Mouse (Mus musculus) heart, embryonic 13.5 days (tissue): ENCODE results near the gene Acox2. TPM values are rescaled to one million over a fixed set of nuclear protein-coding genes. Genes with fewer than 3 reads are reported as not detected.
A peak's percentile ranks its signal among the peaks of the same experiment; 100 is the strongest.

Experiments
- ATAC-seq: fragments of 200-750 bp; cut with Nextera tagmentation; 2 replicates; pipeline ENCODE4 v1.8.0; 2017; ENCODE audit warnings: moderate TSS enrichment; ENCODE audit not compliant: insufficient number of reproducible peaks, low FRiP score, low TSS enrichment; ENCODE audit errors: extremely low read depth
- H3K27ac ChIP-seq: fragments of 300-500 bp; sonication (generic); replicated peaks from 2 replicates; pipeline ENCODE4 v1.5.1; 2015; ENCODE audit warnings: moderate library complexity, mild to moderate bottlenecking, inconsistent platforms
- H3K27me3 ChIP-seq: fragments of 300-500 bp; sonication (generic); replicated peaks from 2 replicates; pipeline ENCODE4 v1.6.1; 2015; ENCODE audit warnings: mild to moderate bottlenecking, inconsistent platforms
- H3K36me3 ChIP-seq: fragments of 300-500 bp; sonication (generic); 2 replicates; pipeline ENCODE4 v1.6.1; 2015; ENCODE audit warnings: mild to moderate bottlenecking, inconsistent platforms
- H3K4me1 ChIP-seq: fragments of 300-500 bp; sonication (generic); 2 replicates; pipeline ENCODE4 v1.6.1; 2015; ENCODE audit warnings: inconsistent platforms
- H3K4me2 ChIP-seq: fragments of 300-500 bp; sonication (generic); 2 replicates; pipeline ENCODE4 v1.6.1; 2015; ENCODE audit warnings: inconsistent platforms, mild to moderate bottlenecking, moderate library complexity
- H3K4me3 ChIP-seq: fragments of 300-500 bp; sonication (generic); 2 replicates; pipeline ENCODE4 v1.5.1; 2015; ENCODE audit warnings: moderate library complexity, mild to moderate bottlenecking, inconsistent platforms
- H3K9ac ChIP-seq: fragments of 300-500 bp; sonication (generic); 2 replicates; pipeline ENCODE4 v1.6.1; 2015; ENCODE audit warnings: inconsistent platforms, mild to moderate bottlenecking, moderate library complexity
- H3K9me3 ChIP-seq: fragments of 300-500 bp; sonication (generic); 2 replicates; pipeline ENCODE4 v1.6.1; 2016; ENCODE audit warnings: inconsistent platforms
- WGBS: fragments of 180-500 bp; shearing (Covaris S2); methylation state at CpG from one replicate; pipeline ENCODE4 v1.1.7; 2015; ENCODE audit warnings: mixed read lengths; 5-methylcytosine and 5-hydroxymethylcytosine counted together
- polyA plus RNA-seq: library from polyadenylated mRNA; unstranded; fragments of >200 nt; fragmentation: Nextera tagmentation; extraction: Ambion mirVana; gene quantifications from 2 replicates; pipeline ENCODE4 v1.2.1, GENCODE M21; 2015

Gene Acox2
- polyA plus RNA-seq, 1 experiment from 2014 or later = 0.11 TPM

DNA sequence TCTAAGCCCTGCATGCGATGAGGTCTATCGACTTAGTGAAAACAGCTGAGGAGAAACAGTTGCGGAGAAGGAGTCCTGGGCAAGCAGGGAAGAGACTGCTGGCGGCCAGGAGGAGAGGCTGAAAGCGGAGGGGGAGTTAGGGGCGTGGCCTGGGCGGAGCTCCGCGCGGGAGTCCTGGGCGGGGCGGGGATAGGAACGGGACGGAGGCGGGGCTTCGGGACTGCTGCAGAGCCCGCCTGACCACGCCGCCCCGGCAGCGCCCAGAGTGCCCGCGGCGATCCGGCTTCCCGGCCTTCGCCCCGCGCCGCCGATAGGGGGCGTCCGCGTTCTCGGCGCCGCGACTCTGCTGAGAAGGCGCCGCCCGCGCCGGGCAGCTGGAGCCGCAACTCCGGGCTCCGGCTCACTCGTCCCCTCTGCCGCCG is 45.3 kb downstream of the Acox2 start, which contains the start of gene Kctd6:
TSS of gene Kctd6 (plus strand) at position 338 of the 422 bp plus-strand sequence.
- Histone ChIP-seq H3K9me3 (no peaks in the 10 kb centered on the region), H3K27ac (peak within 1 kb of the TSS; percentile 95), H3K36me3 (no peaks in the 10 kb centered on the region), H3K4me3 (peak within 1 kb of the TSS; percentile 75), H3K4me2 (peak within 1 kb of the TSS; percentile 95), H3K4me1 (peaks cover 30% of the 10 kb centered on the region), H3K27me3 (no peaks in the 10 kb centered on the region), H3K9ac (peak within 1 kb of the TSS; percentile 99)
- WGBS = 0% methylated on average over 44 of the region's 49 CpGs
- ATAC-seq = peak; percentile 97

DNA sequence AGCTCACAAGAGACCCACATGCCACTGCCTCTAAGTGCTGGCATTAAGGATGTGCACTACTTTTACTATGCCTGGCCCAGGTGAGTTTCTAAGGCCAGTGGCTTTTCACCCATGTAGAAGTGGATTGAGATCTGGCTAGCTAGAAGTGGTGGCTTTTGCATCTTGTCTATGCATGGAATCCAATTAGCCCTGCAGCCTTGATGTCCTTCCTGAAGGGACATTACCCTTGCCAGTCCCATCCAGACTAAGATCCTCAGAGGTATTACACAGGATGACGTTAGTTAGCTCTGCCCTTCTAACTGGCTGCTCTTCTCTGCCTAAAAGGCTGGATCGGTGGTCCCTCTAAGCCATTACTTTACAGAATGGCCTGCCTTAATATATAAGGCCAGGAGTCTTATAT is 46.2 kb downstream of the Acox2 start:
- Histone ChIP-seq H3K9ac (no peak overlapping the region), H3K27ac (no peak overlapping the region), H3K4me2 (no peak overlapping the region), H3K36me3 (no peaks in the 10 kb centered on the region), H3K27me3 (no peaks in the 10 kb centered on the region), H3K4me3 (no peak overlapping the region), H3K9me3 (no peaks in the 10 kb centered on the region), H3K4me1 (peaks cover 27% of the 10 kb centered on the region)
- WGBS = 76% methylated on average over 2 of the region's 2 CpGs
- ATAC-seq = no peak

- Histone ChIP-seq H3K27me3 (no peaks in the 10 kb centered on the region), H3K9ac (no peak overlapping the region), H3K27ac (no peak overlapping the region), H3K4me3 (no peak overlapping the region), H3K4me2 (no peak overlapping the region), H3K9me3 (no peaks in the 10 kb centered on the region), H3K36me3 (no peaks in the 10 kb centered on the region), H3K4me1 (peaks cover 22% of the 10 kb centered on the region)
- WGBS = 88% methylated on average over 2 of the region's 2 CpGs
- ATAC-seq = no peak
Observed at GRCm38 (mm10) chr14:8209896-8210295, 49.3 kb downstream of the Acox2 start.

DNA sequence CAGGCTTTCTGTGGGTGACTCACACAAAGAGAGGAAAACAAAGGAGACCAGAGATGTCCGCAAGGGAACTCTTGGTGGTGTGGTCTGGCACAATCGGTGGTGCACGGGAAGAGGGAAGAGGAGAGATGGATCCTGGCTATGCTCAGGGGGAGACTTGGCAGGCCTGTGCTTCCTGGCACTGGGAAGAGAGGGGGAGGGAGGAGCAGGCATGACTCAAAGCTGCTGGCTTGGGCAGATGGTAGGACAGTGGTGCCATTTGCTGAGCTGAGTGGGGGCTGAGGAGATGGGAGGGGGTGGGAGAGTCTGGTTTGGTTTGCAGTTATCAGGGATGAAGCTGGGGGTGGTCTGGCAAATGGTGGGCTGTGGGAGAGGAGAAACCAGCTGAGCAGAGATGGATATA is 50.3 kb downstream of the Acox2 start:
- Histone ChIP-seq H3K4me3 (no peak overlapping the region), H3K27me3 (no peaks in the 10 kb centered on the region), H3K4me1 (peaks cover 20% of the 10 kb centered on the region), H3K9me3 (no peaks in the 10 kb centered on the region), H3K27ac (no peak overlapping the region), H3K4me2 (no peak overlapping the region), H3K9ac (no peak overlapping the region), H3K36me3 (no peaks in the 10 kb centered on the region)
- ATAC-seq = no peak
- 58% methylated on average over 3 of the region's 3 CpGs for WGBS

DNA sequence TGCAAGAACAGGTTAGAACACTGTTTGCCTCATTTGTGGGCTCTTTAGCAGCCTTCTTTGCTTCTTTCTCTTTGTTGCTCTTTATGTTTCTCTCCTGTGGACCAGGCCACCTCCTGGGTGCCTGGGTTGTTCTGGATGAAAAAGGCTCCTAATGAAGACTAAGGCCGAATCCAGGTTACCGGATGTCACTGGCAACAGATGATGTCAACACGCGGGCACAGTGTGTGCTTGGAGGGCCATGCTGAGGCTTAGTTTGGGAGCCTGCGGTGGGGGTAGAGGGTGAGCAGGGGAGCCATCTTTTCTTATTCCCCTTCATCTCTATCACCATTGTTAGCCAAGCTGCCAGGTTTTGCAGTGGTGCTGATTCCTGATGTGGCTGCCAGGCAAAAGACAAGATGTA is 51.6 kb downstream of the Acox2 start:
- peaks cover 20% of the 10 kb centered on the region for H3K4me1 ChIP-seq
- no peaks in the 10 kb centered on the region for H3K36me3 ChIP-seq
- no peak overlapping the region for H3K9ac ChIP-seq
- H3K27ac ChIP-seq = no peak overlapping the region
- H3K27me3 ChIP-seq = no peaks in the 10 kb centered on the region
- no peaks in the 10 kb centered on the region for H3K9me3 ChIP-seq
- WGBS = 75% methylated on average over 5 of the region's 5 CpGs
- H3K4me2 ChIP-seq = no peak overlapping the region
- ATAC-seq = no peak
- H3K4me3 ChIP-seq = no peak overlapping the region

GRCm38 (mm10) chr14:8207105-8207504 is 52.0 kb downstream of the Acox2 start:
- H3K9me3 ChIP-seq = no peaks in the 10 kb centered on the region
- no peaks in the 10 kb centered on the region for H3K27me3 ChIP-seq
- no peak for ATAC-seq
- no peak overlapping the region for H3K4me2 ChIP-seq
- WGBS = 51% methylated on average over 5 of the region's 5 CpGs
- no peaks in the 10 kb centered on the region for H3K36me3 ChIP-seq
- no peak overlapping the region for H3K4me3 ChIP-seq
- no peak overlapping the region for H3K27ac ChIP-seq
- H3K9ac ChIP-seq = no peak overlapping the region
- peaks cover 20% of the 10 kb centered on the region for H3K4me1 ChIP-seq

- Histone ChIP-seq H3K4me2 (no peak overlapping the region), H3K4me3 (no peak overlapping the region), H3K27ac (no peak overlapping the region), H3K9ac (no peak overlapping the region), H3K27me3 (no peaks in the 10 kb centered on the region), H3K36me3 (no peaks in the 10 kb centered on the region), H3K4me1 (peaks cover 20% of the 10 kb centered on the region), H3K9me3 (no peaks in the 10 kb centered on the region)
- 32% methylated on average over 9 of the region's 9 CpGs for WGBS
- ATAC-seq = no peak
Observed at GRCm38 (mm10) chr14:8206179-8206910, 52.8 kb downstream of the Acox2 start.

DNA sequence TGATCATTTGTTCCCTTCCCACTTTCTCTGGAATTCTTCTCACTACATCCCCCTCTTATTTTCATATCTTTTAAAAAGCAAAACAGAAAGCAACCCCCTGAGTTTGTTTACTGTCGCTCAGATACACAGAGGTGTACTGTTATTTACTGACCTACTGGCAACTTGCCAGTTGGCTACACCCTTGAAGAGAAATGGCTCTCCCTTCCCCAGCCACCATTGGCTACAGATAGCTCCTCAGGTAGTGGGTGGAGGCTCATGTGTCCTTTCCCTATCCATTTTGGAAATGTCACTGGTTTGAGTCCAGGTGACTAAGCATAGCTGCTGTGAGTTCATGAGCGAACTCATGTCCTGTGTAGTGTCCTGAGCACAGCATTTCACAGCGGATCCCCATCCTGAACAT is 57.4 kb downstream of the Acox2 start:
- ATAC-seq = no peak
- H3K4me2 ChIP-seq = no peak overlapping the region
- WGBS = 80% methylated on average over 3 of the region's 3 CpGs

DNA sequence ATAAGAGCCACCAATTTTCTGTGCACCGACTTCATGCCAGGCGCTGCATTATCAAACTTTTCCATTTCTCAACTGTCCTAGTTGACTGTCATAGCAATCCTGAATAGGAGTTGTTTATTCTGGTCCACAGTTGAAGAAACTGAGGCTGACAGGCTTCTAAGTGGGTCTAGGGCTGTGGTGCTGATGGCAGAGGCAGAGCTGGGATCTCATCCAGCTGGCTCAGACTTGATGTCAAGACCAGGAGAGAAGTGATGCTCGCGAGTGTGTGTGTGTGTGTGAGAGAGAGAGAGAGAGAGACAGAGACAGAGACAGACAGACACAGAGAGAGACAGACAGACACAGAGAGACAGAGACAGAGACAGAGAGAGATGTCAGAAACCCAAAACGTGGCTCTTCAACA is 58.4 kb downstream of the Acox2 start:
- no peaks in the 10 kb centered on the region for H3K36me3 ChIP-seq
- H3K27me3 ChIP-seq = no peaks in the 10 kb centered on the region
- H3K4me2 ChIP-seq = no peak overlapping the region
- 67% methylated on average over 5 of the region's 5 CpGs for WGBS
- peaks cover 4% of the 10 kb centered on the region for H3K4me1 ChIP-seq
- H3K9me3 ChIP-seq = no peaks in the 10 kb centered on the region
- no peak overlapping the region for H3K9ac ChIP-seq
- no peak overlapping the region for H3K4me3 ChIP-seq
- no peak for ATAC-seq
- no peak overlapping the region for H3K27ac ChIP-seq

More for the DNA sequence above, 57.4 kb downstream of the Acox2 start:
- H3K4me1 ChIP-seq = peaks cover 12% of the 10 kb centered on the region
- H3K27ac ChIP-seq = no peak overlapping the region
- H3K27me3 ChIP-seq = no peaks in the 10 kb centered on the region
- no peak overlapping the region for H3K4me3 ChIP-seq
- H3K9ac ChIP-seq = no peak overlapping the region
- H3K9me3 ChIP-seq = no peaks in the 10 kb centered on the region
- no peaks in the 10 kb centered on the region for H3K36me3 ChIP-seq

GRCm38 (mm10) chr14:8192727-8193126 is 66.4 kb downstream of the Acox2 start:
- H3K9ac ChIP-seq = no peak overlapping the region

GRCm38 (mm10) chr14:8191331-8191965 is 67.7 kb downstream of the Acox2 start:
- ATAC-seq = no peak

More at GRCm38 (mm10) chr14:8192727-8193126, 66.4 kb downstream of the Acox2 start:
- no peak for ATAC-seq
- H3K27me3 ChIP-seq = no peaks in the 10 kb centered on the region
- no peaks in the 10 kb centered on the region for H3K9me3 ChIP-seq
- no peaks in the 10 kb centered on the region for H3K4me1 ChIP-seq
- WGBS = 78% methylated on average over 6 of the region's 6 CpGs
- H3K36me3 ChIP-seq = no peaks in the 10 kb centered on the region
- no peak overlapping the region for H3K27ac ChIP-seq
- H3K4me2 ChIP-seq = no peak overlapping the region
- H3K4me3 ChIP-seq = no peak overlapping the region

DNA sequence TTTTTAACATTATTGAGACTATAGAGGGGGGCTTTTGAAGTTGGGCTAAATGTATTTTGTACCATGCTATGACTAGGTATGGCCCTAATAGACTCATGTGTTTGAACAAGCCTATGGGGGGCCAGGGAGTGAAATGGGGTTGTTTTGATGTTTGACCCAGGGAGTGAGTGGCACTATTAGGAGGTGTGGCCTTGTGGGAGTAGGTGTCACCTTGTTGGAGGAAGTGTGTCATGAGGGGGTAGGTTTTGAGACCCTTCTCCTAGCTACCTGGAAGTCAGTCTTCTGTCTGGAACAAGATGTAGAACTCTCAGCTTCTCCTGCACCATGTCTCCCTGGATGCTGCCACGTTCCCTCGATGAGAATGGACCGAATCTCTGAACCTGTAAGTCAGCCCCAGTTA is 68.6 kb downstream of the Acox2 start:
- 82% methylated on average over 3 of the region's 3 CpGs for WGBS
- Histone ChIP-seq H3K27ac (no peak overlapping the region), H3K4me2 (no peak overlapping the region), H3K9me3 (no peaks in the 10 kb centered on the region), H3K4me3 (no peak overlapping the region), H3K27me3 (no peaks in the 10 kb centered on the region), H3K36me3 (no peaks in the 10 kb centered on the region), H3K9ac (no peak overlapping the region), H3K4me1 (no peaks in the 10 kb centered on the region)
- ATAC-seq = no peak

More at GRCm38 (mm10) chr14:8191331-8191965, 67.7 kb downstream of the Acox2 start:
- no peaks in the 10 kb centered on the region for H3K4me1 ChIP-seq
- H3K4me2 ChIP-seq = no peak overlapping the region
- H3K27me3 ChIP-seq = no peaks in the 10 kb centered on the region
- no peaks in the 10 kb centered on the region for H3K9me3 ChIP-seq
- H3K9ac ChIP-seq = no peak overlapping the region
- WGBS = 63% methylated on average over 12 of the region's 12 CpGs
- H3K36me3 ChIP-seq = no peaks in the 10 kb centered on the region
- no peak overlapping the region for H3K4me3 ChIP-seq
- no peak overlapping the region for H3K27ac ChIP-seq
